Mouse (Mus musculus) olfactory bulb, adult 2 months (tissue): ENCODE measurements around the gene Smpd4.

Experiments
- CTCF ChIP-seq: fragments of 200-500 bp; IDR thresholded peaks from 2 replicates; pipeline ENCODE4 v1.5.1; 2012; ENCODE audit warnings: low read depth, mild to moderate bottlenecking, low read length, moderate library complexity; ENCODE audit not compliant: insufficient read depth
- POLR2A ChIP-seq: fragments of 200-500 bp; IDR thresholded peaks from 2 replicates; pipeline ENCODE4 v1.6.1; 2012; ENCODE audit warnings: mild to moderate bottlenecking, low read depth, low read length, moderate library complexity; ENCODE audit not compliant: insufficient read depth

DNA sequence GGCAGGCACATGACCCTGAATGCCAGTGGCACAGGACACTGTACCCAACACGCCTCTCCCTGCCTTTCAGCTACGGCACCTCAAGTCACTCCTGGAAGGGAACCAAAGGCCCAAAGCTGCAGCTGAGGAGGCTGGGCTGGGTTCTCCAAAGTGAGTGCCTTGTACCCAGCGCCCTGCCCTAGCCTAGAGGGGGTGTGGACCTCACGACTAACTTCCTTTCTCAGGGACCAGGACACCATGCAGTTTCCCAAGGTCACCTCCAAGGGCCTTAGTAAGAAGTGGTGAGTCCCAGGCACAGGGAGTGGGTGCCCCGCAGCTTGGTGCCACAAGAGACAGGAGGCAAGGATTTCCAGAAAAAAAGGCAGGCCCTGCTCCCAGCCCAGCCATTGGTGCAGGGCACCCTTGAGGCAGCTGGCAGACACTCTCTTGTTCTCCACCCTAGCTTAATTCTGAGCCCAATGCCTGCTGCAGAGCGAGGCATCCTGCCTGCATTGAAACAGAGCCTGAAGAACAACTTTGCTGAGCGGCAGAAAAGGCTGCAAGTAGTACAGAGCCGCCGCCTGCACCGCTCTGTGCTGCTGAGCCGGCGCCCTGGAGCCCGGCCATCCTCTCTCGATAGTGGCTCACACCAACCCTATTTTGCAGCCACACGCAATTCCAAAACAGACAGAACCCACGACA is 30.9 kb downstream of the Smpd4 start:
- TF ChIP-seq CTCF (no peak), POLR2A (no peak)
